Mouse (Mus musculus): ENCODE measurements around the gene Krtap5-2.
"Not testable (repeated sequence)": the region's sequence is repeated elsewhere in the genome, so short reads cannot be mapped to it uniquely, and the experiment has no call there.

The Krtap5-2 gene
- long read RNA-seq, experiment 1 = 0 reads
- long read RNA-seq, experiment 2 = 0 reads

- intact Hi-C loops (cut with DNase I) = not testable (repeated sequence)
Measured at GRCm38 (mm10) chr7:142175905-142176304, at the start of gene Krtap5-2. TSS of gene Krtap5-2 (minus strand) at chr7:142176005.

- intact Hi-C loops (cut with DNase I) = no loop called here
Measured at GRCm38 (mm10) chr7:142224518-142224917, 48.7 kb upstream of the Krtap5-2 start.

GRCm38 (mm10) chr7:142212136-142212535 lies 36.3 kb upstream of the Krtap5-2 start:
- intact Hi-C loops (cut with DNase I) = not testable (repeated sequence)

- intact Hi-C loops (cut with DNase I) = no loop called here
Measured at GRCm38 (mm10) chr7:142211559-142211958, 35.8 kb upstream of the Krtap5-2 start, which contains the start of gene Gm7579. TSS of gene Gm7579 (plus strand) at chr7:142211859.

- intact Hi-C loops (cut with DNase I) = not testable (repeated sequence)
Measured at GRCm38 (mm10) chr7:142206891-142207290, 31.1 kb upstream of the Krtap5-2 start.

GRCm38 (mm10) chr7:142205488-142205887 lies 29.7 kb upstream of the Krtap5-2 start:
- intact Hi-C loops (cut with DNase I) = no loop called here

- intact Hi-C loops (cut with DNase I) = no loop called here
Measured at GRCm38 (mm10) chr7:142201064-142201463, 25.3 kb upstream of the Krtap5-2 start, which contains the start of gene Krtap5-3. TSS of gene Krtap5-3 (plus strand) at chr7:142201364.

- intact Hi-C loops (cut with DNase I) = no loop called here
Measured at GRCm38 (mm10) chr7:142198748-142199147, 22.9 kb upstream of the Krtap5-2 start.

- intact Hi-C loops (cut with DNase I) = no loop called here
Measured at GRCm38 (mm10) chr7:142190289-142190688, 14.5 kb upstream of the Krtap5-2 start, which contains the start of gene Gm10153. TSS of gene Gm10153 (minus strand) at chr7:142190389.

GRCm38 (mm10) chr7:142188156-142188555 lies 12.4 kb upstream of the Krtap5-2 start:
- intact Hi-C loops (cut with DNase I) = no loop called here

- intact Hi-C loops (cut with DNase I) = no loop called here
Measured at GRCm38 (mm10) chr7:142181021-142181420, 5.2 kb upstream of the Krtap5-2 start.

- intact Hi-C loops (cut with DNase I) = no loop called here
Measured at GRCm38 (mm10) chr7:142178685-142179084, 2.9 kb upstream of the Krtap5-2 start.

- intact Hi-C loops (cut with DNase I) = no loop called here
Measured at GRCm38 (mm10) chr7:142169836-142170235, 6.0 kb downstream of the Krtap5-2 start.

GRCm38 (mm10) chr7:142165639-142166038 lies 10.2 kb downstream of the Krtap5-2 start, which contains the start of gene Gm4553:
TSS of gene Gm4553 (minus strand) at chr7:142165739.
- intact Hi-C loops (cut with DNase I) = not testable (repeated sequence)

GRCm38 (mm10) chr7:142159366-142159765 lies 16.4 kb downstream of the Krtap5-2 start:
- intact Hi-C loops (cut with DNase I) = no loop called here

GRCm38 (mm10) chr7:142157013-142157412 lies 18.8 kb downstream of the Krtap5-2 start, which contains the start of gene Gm29735:
TSS of gene Gm29735 (minus strand) at chr7:142157113.
- intact Hi-C loops (cut with DNase I) = not testable (repeated sequence)

GRCm38 (mm10) chr7:142155308-142155707 lies 20.5 kb downstream of the Krtap5-2 start:
- intact Hi-C loops (cut with DNase I) = no loop called here

GRCm38 (mm10) chr7:142152191-142152590 lies 23.6 kb downstream of the Krtap5-2 start:
- intact Hi-C loops (cut with DNase I) = no loop called here

- intact Hi-C loops (cut with DNase I) = no loop called here
Measured at GRCm38 (mm10) chr7:142148633-142149032, 27.2 kb downstream of the Krtap5-2 start.

- intact Hi-C loops (cut with DNase I) = loop anchor here (2.0 kb wide), 1 partner anchor 109 kb away; no protein-coding TSS in a partner anchor
Measured at GRCm38 (mm10) chr7:142146033-142146432, 29.8 kb downstream of the Krtap5-2 start.

- intact Hi-C loops (cut with DNase I) = loop anchor here (2.0 kb wide), 1 partner anchor 139 kb away; no protein-coding TSS in a partner anchor
Measured at GRCm38 (mm10) chr7:142145413-142145940, 30.3 kb downstream of the Krtap5-2 start.

GRCm38 (mm10) chr7:142144507-142144906 lies 31.3 kb downstream of the Krtap5-2 start, which contains the start of gene Gm45337:
TSS of gene Gm45337 (minus strand) at chr7:142144607.
- intact Hi-C loops (cut with DNase I) = loop anchor here (2.0 kb wide), 1 partner anchor 140 kb away; no protein-coding TSS in a partner anchor
